Mouse (Mus musculus) midbrain, embryonic 14.5 days (tissue): Measurements from ENCODE around the gene Dpm2. TPM values are rescaled to one million over a fixed set of nuclear protein-coding genes. Genes with fewer than 3 reads are reported as not detected.
A peak's percentile ranks its signal among the peaks of the same experiment; 100 is the strongest.

Experiments
- ATAC-seq: fragments of 200-750 bp; cut with Nextera tagmentation; 2 replicates; pipeline ENCODE4 v1.8.0; 2017; ENCODE audit warnings: moderate number of reproducible peaks, moderate library complexity; ENCODE audit not compliant: low FRiP score, low TSS enrichment
- DNase-seq: peaks from one replicate; pipeline ENCODE4 v3.0.0-alpha.2; 2015
- H3K27ac ChIP-seq: fragments of 300-500 bp; sonication (generic); replicated peaks from 2 replicates; pipeline ENCODE4 v1.5.1; 2014; ENCODE audit warnings: mild to moderate bottlenecking, low read depth, low read length, moderate library complexity
- H3K27me3 ChIP-seq: fragments of 300-500 bp; sonication (generic); 2 replicates; pipeline ENCODE4 v1.6.1; 2014; ENCODE audit warnings: low read length, control low read depth, mixed read lengths; ENCODE audit not compliant: control insufficient read depth, insufficient read depth
- H3K36me3 ChIP-seq: fragments of 300-500 bp; sonication (generic); 2 replicates; pipeline ENCODE4 v1.6.1; 2014; ENCODE audit warnings: low read length, control low read depth; ENCODE audit not compliant: control insufficient read depth, insufficient read depth
- H3K4me1 ChIP-seq: fragments of 300-500 bp; sonication (generic); 2 replicates; pipeline ENCODE4 v1.6.1; 2014; ENCODE audit warnings: mild to moderate bottlenecking, antibody characterized with exemption, low read length, control low read depth; ENCODE audit not compliant: control insufficient read depth, insufficient read depth
- H3K4me2 ChIP-seq: fragments of 300-500 bp; sonication (generic); 2 replicates; pipeline ENCODE4 v1.6.1; 2014; ENCODE audit warnings: mild to moderate bottlenecking, low read length, moderate library complexity
- H3K4me3 ChIP-seq: fragments of 300-500 bp; sonication (generic); replicated peaks from 2 replicates; pipeline ENCODE4 v1.5.1; 2014; ENCODE audit warnings: low read depth, low read length
- H3K9ac ChIP-seq: fragments of 300-500 bp; sonication (generic); replicated peaks from 2 replicates; pipeline ENCODE4 v1.6.1; 2014; ENCODE audit warnings: mild to moderate bottlenecking, low read length, moderate library complexity
- H3K9me3 ChIP-seq: fragments of 300-500 bp; sonication (generic); 2 replicates; pipeline ENCODE4 v1.6.1; 2016; ENCODE audit warnings: low read length, control low read depth, mixed read lengths; ENCODE audit not compliant: control insufficient read depth
- WGBS: fragments of 180-500 bp; shearing (Covaris S2); extraction: QIAGEN DNeasy Blood & Tissue Kit; methylation state at CpG from one replicate; pipeline ENCODE4 v1.1.7; 2014; 5-methylcytosine and 5-hydroxymethylcytosine counted together
- polyA plus RNA-seq: library from polyadenylated mRNA; unstranded; fragments of >200 nt; fragmentation: Nextera tagmentation; extraction: Ambion mirVana; gene quantifications from 2 replicates; pipeline ENCODE4 v1.2.1, GENCODE M21; 2014

The Dpm2 gene
- polyA plus RNA-seq, 1 experiment from 2014 or later = 138 TPM

GRCm38 (mm10) chr2:32586871-32587351 is 16.3 kb downstream of the Dpm2 start, which contains the start of gene St6galnac4:
Gene St6galnac4, plus strand, starts transcription at chr2:32587095.
- H3K36me3 ChIP-seq = no peaks in the 10 kb centered on the region
- peak within 1 kb of the TSS; percentile 49 for H3K4me3 ChIP-seq
- H3K4me2 ChIP-seq = peak within 1 kb of the TSS; percentile 67
- peaks cover 18% of the 10 kb centered on the region for H3K4me1 ChIP-seq
- peak; percentile 73 for ATAC-seq
- WGBS = under 1% methylated on average over 38 of the region's 38 CpGs
- no peaks in the 10 kb centered on the region for H3K9me3 ChIP-seq
- H3K9ac ChIP-seq = peak within 1 kb of the TSS; percentile 60
- H3K27me3 ChIP-seq = no peaks in the 10 kb centered on the region
- 0 out of 2 replicates have a peak within 1 kb of the TSS, but pooled peaks have one; percentile 49 for H3K27ac ChIP-seq
- DNase-seq = peak; percentile 95

- Histone ChIP-seq H3K27ac (no peak overlapping the region), H3K9me3 (no peaks in the 10 kb centered on the region), H3K4me1 (peaks cover 16% of the 10 kb centered on the region), H3K4me2 (peak overlapping the region; percentile 67), H3K4me3 (peak overlapping the region; percentile 49), H3K9ac (peak overlapping the region; percentile 60), H3K36me3 (no peaks in the 10 kb centered on the region), H3K27me3 (no peaks in the 10 kb centered on the region)
- DNase-seq (no peak), ATAC-seq (no peak)
- 56% methylated on average over 9 of the region's 9 CpGs for WGBS
Observed at GRCm38 (mm10) chr2:32587731-32588321, 17.2 kb downstream of the Dpm2 start.

- DNase-seq (no peak), ATAC-seq (no peak)
- no peak overlapping the region for H3K27ac ChIP-seq
- WGBS = 70% methylated on average over 11 of the region's 11 CpGs
- H3K27me3 ChIP-seq = no peaks in the 10 kb centered on the region
- H3K4me3 ChIP-seq = no peak overlapping the region
- H3K36me3 ChIP-seq = no peaks in the 10 kb centered on the region
- H3K4me1 ChIP-seq = peaks cover 13% of the 10 kb centered on the region
- no peaks in the 10 kb centered on the region for H3K9me3 ChIP-seq
- H3K4me2 ChIP-seq = no peak overlapping the region
- 0 out of 2 replicates have a peak overlapping the region, but pooled peaks have one; percentile 1 for H3K9ac ChIP-seq
Observed at GRCm38 (mm10) chr2:32589213-32589795, 18.6 kb downstream of the Dpm2 start.

- ATAC-seq (no peak), DNase-seq (no peak)
- H3K9me3 ChIP-seq = no peaks in the 10 kb centered on the region
- WGBS = 87% methylated on average over 10 of the region's 10 CpGs
- no peaks in the 10 kb centered on the region for H3K27me3 ChIP-seq
- H3K4me2 ChIP-seq = no peak overlapping the region
- no peak overlapping the region for H3K27ac ChIP-seq
- no peak overlapping the region for H3K9ac ChIP-seq
- H3K36me3 ChIP-seq = no peaks in the 10 kb centered on the region
- H3K4me3 ChIP-seq = no peak overlapping the region
- peaks cover 13% of the 10 kb centered on the region for H3K4me1 ChIP-seq
Observed at GRCm38 (mm10) chr2:32590224-32590623, 19.6 kb downstream of the Dpm2 start.

GRCm38 (mm10) chr2:32591249-32591648 is 20.6 kb downstream of the Dpm2 start:
- Histone ChIP-seq H3K27me3 (no peaks in the 10 kb centered on the region), H3K4me3 (no peak overlapping the region), H3K4me2 (no peak overlapping the region), H3K36me3 (no peaks in the 10 kb centered on the region), H3K4me1 (peaks cover 13% of the 10 kb centered on the region), H3K9me3 (no peaks in the 10 kb centered on the region), H3K9ac (no peak overlapping the region), H3K27ac (no peak overlapping the region)
- no peak for ATAC-seq
- DNase-seq = no peak
- WGBS = 81% methylated on average over 6 of the region's 6 CpGs

- DNase-seq (no peak), ATAC-seq (no peak)
- Histone ChIP-seq H3K9me3 (no peaks in the 10 kb centered on the region), H3K4me3 (no peak overlapping the region), H3K27me3 (no peaks in the 10 kb centered on the region), H3K36me3 (no peaks in the 10 kb centered on the region), H3K9ac (no peak overlapping the region), H3K27ac (no peak overlapping the region), H3K4me1 (no peaks in the 10 kb centered on the region), H3K4me2 (no peak overlapping the region)
- WGBS = 81% methylated on average over 13 of the region's 13 CpGs
Observed at GRCm38 (mm10) chr2:32596725-32597124, 26.1 kb downstream of the Dpm2 start.

GRCm38 (mm10) chr2:32597248-32597647 is 26.6 kb downstream of the Dpm2 start:
- no peak overlapping the region for H3K9ac ChIP-seq

GRCm38 (mm10) chr2:32597699-32598098 is 27.0 kb downstream of the Dpm2 start:
- 86% methylated on average over 5 of the region's 5 CpGs for WGBS
- DNase-seq = no peak
- H3K9me3 ChIP-seq = no peaks in the 10 kb centered on the region
- no peaks in the 10 kb centered on the region for H3K27me3 ChIP-seq
- no peak overlapping the region for H3K27ac ChIP-seq
- H3K4me1 ChIP-seq = 0 out of 2 replicates have a peak, but pooled peaks cover 3% of the 10 kb centered on the region
- H3K4me2 ChIP-seq = no peak overlapping the region
- H3K9ac ChIP-seq = no peak overlapping the region
- no peak for ATAC-seq
- H3K36me3 ChIP-seq = no peaks in the 10 kb centered on the region
- H3K4me3 ChIP-seq = no peak overlapping the region

More at GRCm38 (mm10) chr2:32597248-32597647, 26.6 kb downstream of the Dpm2 start:
- ATAC-seq = no peak
- no peaks in the 10 kb centered on the region for H3K36me3 ChIP-seq
- H3K27me3 ChIP-seq = no peaks in the 10 kb centered on the region
- 87% methylated on average over 5 of the region's 5 CpGs for WGBS
- H3K4me1 ChIP-seq = no peaks in the 10 kb centered on the region
- no peak overlapping the region for H3K27ac ChIP-seq
- DNase-seq = no peak
- H3K4me2 ChIP-seq = no peak overlapping the region
- no peak overlapping the region for H3K4me3 ChIP-seq
- no peaks in the 10 kb centered on the region for H3K9me3 ChIP-seq

GRCm38 (mm10) chr2:32598506-32598905 is 27.8 kb downstream of the Dpm2 start:
- no peak for ATAC-seq
- WGBS = 96% methylated on average over 8 of the region's 8 CpGs
- no peaks in the 10 kb centered on the region for H3K27me3 ChIP-seq

More at GRCm38 (mm10) chr2:32598506-32598905, 27.8 kb downstream of the Dpm2 start:
- Histone ChIP-seq H3K27ac (no peak overlapping the region), H3K9ac (no peak overlapping the region), H3K4me1 (0 out of 2 replicates have a peak, but pooled peaks cover 3% of the 10 kb centered on the region), H3K4me2 (no peak overlapping the region), H3K9me3 (no peaks in the 10 kb centered on the region), H3K36me3 (no peaks in the 10 kb centered on the region), H3K4me3 (no peak overlapping the region)
- no peak for DNase-seq
